Mouse (Mus musculus) kidney, embryonic 16.5 days (tissue): ENCODE measurements around the gene Mtfr1l. TPM values are rescaled to one million over a fixed set of nuclear protein-coding genes. Genes with fewer than 3 reads are reported as not detected.

ENCODE experiments used
- ATAC-seq: fragments of 200-750 bp; cut with Nextera tagmentation; 2 replicates; pipeline ENCODE4 v1.8.0; 2017; ENCODE audit warnings: moderate TSS enrichment; ENCODE audit not compliant: low FRiP score, low TSS enrichment
- H3K27ac ChIP-seq: fragments of 300-500 bp; sonication (generic); 2 replicates; pipeline ENCODE4 v1.5.1; 2014; ENCODE audit warnings: low read length
- H3K27me3 ChIP-seq: fragments of 300-500 bp; sonication (generic); 2 replicates; pipeline ENCODE4 v1.6.1; 2014; ENCODE audit warnings: low read length, control low read depth, mixed read lengths; ENCODE audit not compliant: insufficient read depth
- H3K36me3 ChIP-seq: fragments of 300-500 bp; sonication (generic); 2 replicates; pipeline ENCODE4 v1.6.1; 2014; ENCODE audit warnings: low read length, control low read depth, mixed read lengths; ENCODE audit not compliant: insufficient read depth
- H3K4me1 ChIP-seq: fragments of 300-500 bp; sonication (generic); 2 replicates; pipeline ENCODE4 v1.6.1; 2014; ENCODE audit warnings: low read length, control low read depth, mixed read lengths; ENCODE audit not compliant: insufficient read depth
- H3K4me2 ChIP-seq: fragments of 300-500 bp; sonication (generic); replicated peaks from 2 replicates; pipeline ENCODE4 v1.6.1; 2014; ENCODE audit warnings: low read depth, low read length
- H3K4me3 ChIP-seq: fragments of 300-500 bp; sonication (generic); 2 replicates; pipeline ENCODE4 v1.5.1; 2014; ENCODE audit warnings: mild to moderate bottlenecking, low read length
- H3K9ac ChIP-seq: fragments of 300-500 bp; sonication (generic); replicated peaks from 2 replicates; pipeline ENCODE4 v1.6.1; 2014; ENCODE audit warnings: low read length
- H3K9me3 ChIP-seq: fragments of 300-500 bp; sonication (generic); 2 replicates; pipeline ENCODE4 v1.6.1; 2016; ENCODE audit warnings: low read length, control low read depth
- WGBS: fragments of 180-500 bp; shearing (Covaris S2); extraction: QIAGEN DNeasy Blood & Tissue Kit; methylation state at CpG from one replicate; pipeline ENCODE4 v1.1.7; 2014; 5-methylcytosine and 5-hydroxymethylcytosine counted together
- polyA plus RNA-seq: library from polyadenylated mRNA; unstranded; fragments of >200 nt; fragmentation: Nextera tagmentation; extraction: Ambion mirVana; gene quantifications from 2 replicates; pipeline ENCODE4 v1.2.1, GENCODE M21; 2015

Mtfr1l gene
- 126 and 127 TPM in 2 replicates for polyA plus RNA-seq

- H3K9me3 ChIP-seq, result no peaks in the 10 kb centered on the region
- peak within 1 kb of the TSS; percentile 92 for H3K4me3 ChIP-seq
- H3K27me3 ChIP-seq, result no peaks in the 10 kb centered on the region
- peak within 1 kb of the TSS; percentile 92 for H3K27ac ChIP-seq
- peaks cover 15% of the 10 kb centered on the region for H3K4me1 ChIP-seq
- peak within 1 kb of the TSS; percentile 98 for H3K4me2 ChIP-seq
- WGBS, result under 1% methylated on average over 71 of the region's 71 CpGs
- peaks cover 19% of the 10 kb centered on the region for H3K36me3 ChIP-seq
- peak within 1 kb of the TSS; percentile 88 for H3K9ac ChIP-seq
- ATAC-seq, result peak; percentile 98
Measured at GRCm38 (mm10) chr4:134534932-134535786, at the start of gene Mtfr1l. TSS of gene Mtfr1l (minus strand) at chr4:134535387.

DNA sequence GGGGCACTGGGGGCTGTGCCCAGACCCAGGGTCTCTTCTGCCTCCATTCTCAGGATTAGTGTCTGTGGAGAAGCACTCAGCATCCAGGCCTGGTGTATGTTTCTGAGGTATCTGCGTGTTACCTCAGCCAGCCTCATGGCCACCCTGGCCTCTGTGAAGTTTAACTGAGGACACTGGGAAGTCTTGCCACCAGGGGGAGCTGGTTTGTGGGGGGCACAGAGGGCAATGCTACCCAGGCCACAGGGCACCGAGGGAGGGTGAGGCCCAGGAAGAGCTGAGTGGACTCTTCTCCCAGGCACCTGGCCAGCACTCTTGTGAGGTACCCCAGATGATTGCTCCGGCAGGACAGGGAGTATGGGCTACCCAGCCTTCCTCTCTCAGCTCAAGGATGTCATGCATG lies 48.3 kb upstream of the Mtfr1l start:
- Histone ChIP-seq H3K36me3 (no peaks in the 10 kb centered on the region), H3K9ac (no peak overlapping the region), H3K27me3 (no peaks in the 10 kb centered on the region), H3K4me2 (no peak overlapping the region), H3K4me3 (no peak overlapping the region), H3K27ac (no peak overlapping the region), H3K9me3 (no peaks in the 10 kb centered on the region), H3K4me1 (peaks cover 15% of the 10 kb centered on the region)
- 57% methylated on average over 3 of the region's 3 CpGs for WGBS
- ATAC-seq, result no peak

DNA sequence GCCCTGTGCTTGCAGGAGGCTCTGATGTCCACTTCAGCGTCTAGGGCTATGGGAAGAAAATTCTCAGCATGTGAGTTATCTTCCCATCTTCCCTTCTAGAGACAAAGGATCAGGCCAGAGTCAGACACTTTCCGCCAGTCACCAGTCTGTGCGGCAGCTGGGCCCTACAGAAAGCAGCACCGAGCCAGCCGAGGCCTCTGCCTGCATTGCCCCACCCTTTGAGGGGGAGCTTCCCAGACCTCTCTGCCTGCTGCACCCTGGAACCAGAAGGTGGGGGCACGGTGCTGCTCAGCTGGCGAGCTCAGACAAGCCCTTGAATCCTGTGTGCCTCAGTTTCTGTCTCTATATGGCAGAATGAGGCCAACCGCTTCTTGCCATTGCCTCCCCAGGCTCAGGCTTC lies 46.2 kb upstream of the Mtfr1l start:
- Histone ChIP-seq H3K9ac (no peak overlapping the region), H3K4me1 (peaks cover 15% of the 10 kb centered on the region), H3K27me3 (no peaks in the 10 kb centered on the region), H3K4me2 (no peak overlapping the region), H3K36me3 (no peaks in the 10 kb centered on the region), H3K4me3 (no peak overlapping the region), H3K9me3 (no peaks in the 10 kb centered on the region), H3K27ac (no peak overlapping the region)
- WGBS, result 56% methylated on average over 8 of the region's 8 CpGs
- ATAC-seq, result no peak

- 82% methylated on average over 15 of the region's 15 CpGs for WGBS
Measured at GRCm38 (mm10) chr4:134580351-134581148, 45.4 kb upstream of the Mtfr1l start.

GRCm38 (mm10) chr4:134579620-134580019 lies 44.4 kb upstream of the Mtfr1l start:
- no peak overlapping the region for H3K9ac ChIP-seq
- H3K27me3 ChIP-seq, result no peaks in the 10 kb centered on the region
- peak; percentile 50; the same call in 1 of the 2 replicates for ATAC-seq
- 18% methylated on average over 5 of the region's 5 CpGs for WGBS
- H3K27ac ChIP-seq, result no peak overlapping the region
- no peaks in the 10 kb centered on the region for H3K36me3 ChIP-seq
- peak overlapping the region; percentile 10 for H3K4me2 ChIP-seq
- peaks cover 15% of the 10 kb centered on the region for H3K4me1 ChIP-seq
- H3K4me3 ChIP-seq, result no peak overlapping the region
- H3K9me3 ChIP-seq, result no peaks in the 10 kb centered on the region

More at GRCm38 (mm10) chr4:134580351-134581148, 45.4 kb upstream of the Mtfr1l start:
- Histone ChIP-seq H3K27me3 (no peaks in the 10 kb centered on the region), H3K4me1 (peaks cover 15% of the 10 kb centered on the region), H3K9ac (no peak overlapping the region), H3K4me3 (no peak overlapping the region), H3K4me2 (no peak overlapping the region), H3K27ac (no peak overlapping the region), H3K36me3 (no peaks in the 10 kb centered on the region), H3K9me3 (no peaks in the 10 kb centered on the region)
- ATAC-seq, result no peak

GRCm38 (mm10) chr4:134579212-134579611 lies 44.0 kb upstream of the Mtfr1l start:
- Histone ChIP-seq H3K4me2 (peak overlapping the region; percentile 10), H3K36me3 (no peaks in the 10 kb centered on the region; the same call in 1 of the 2 replicates), H3K9me3 (no peaks in the 10 kb centered on the region), H3K9ac (no peak overlapping the region), H3K27ac (no peak overlapping the region), H3K4me3 (no peak overlapping the region), H3K27me3 (no peaks in the 10 kb centered on the region), H3K4me1 (peaks cover 15% of the 10 kb centered on the region)
- ATAC-seq, result peak; percentile 66
- WGBS, result 9% methylated on average over 11 of the region's 11 CpGs

DNA sequence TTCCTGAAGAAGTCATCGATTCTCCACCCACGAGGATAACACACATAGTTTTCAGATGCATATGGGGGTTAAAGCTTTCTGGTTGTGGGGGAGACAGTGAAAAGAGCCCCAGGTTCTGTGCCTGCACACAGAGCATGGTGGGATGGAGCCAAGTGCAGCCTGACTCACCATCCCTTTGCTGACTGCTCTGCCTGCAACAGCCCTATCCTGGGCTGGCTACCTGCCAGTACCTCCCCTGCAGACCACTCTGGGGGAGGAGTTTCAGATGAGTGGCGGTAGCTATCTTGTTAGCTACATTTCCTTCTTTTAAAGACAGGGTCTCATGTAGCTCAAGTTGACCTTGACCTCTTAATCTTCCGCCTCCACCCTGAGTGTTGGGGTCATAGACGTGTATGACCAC lies 43.2 kb upstream of the Mtfr1l start:
- no peak overlapping the region for H3K4me3 ChIP-seq
- 62% methylated on average over 5 of the region's 5 CpGs for WGBS
- H3K36me3 ChIP-seq, result no peaks in the 10 kb centered on the region; the same call in 1 of the 2 replicates
- H3K27ac ChIP-seq, result no peak overlapping the region
- ATAC-seq, result no peak
- no peak overlapping the region for H3K9ac ChIP-seq
- H3K27me3 ChIP-seq, result no peaks in the 10 kb centered on the region
- H3K4me2 ChIP-seq, result no peak overlapping the region
- H3K4me1 ChIP-seq, result peaks cover 15% of the 10 kb centered on the region
- no peaks in the 10 kb centered on the region for H3K9me3 ChIP-seq

GRCm38 (mm10) chr4:134577281-134577680 lies 42.1 kb upstream of the Mtfr1l start:
- Histone ChIP-seq H3K4me2 (no peak overlapping the region), H3K27ac (no peak overlapping the region), H3K36me3 (no peaks in the 10 kb centered on the region; the same call in 1 of the 2 replicates), H3K9me3 (no peaks in the 10 kb centered on the region), H3K9ac (no peak overlapping the region), H3K27me3 (no peaks in the 10 kb centered on the region), H3K4me3 (no peak overlapping the region), H3K4me1 (peaks cover 15% of the 10 kb centered on the region)
- WGBS, result 78% methylated on average over 2 of the region's 2 CpGs
- no peak for ATAC-seq

DNA sequence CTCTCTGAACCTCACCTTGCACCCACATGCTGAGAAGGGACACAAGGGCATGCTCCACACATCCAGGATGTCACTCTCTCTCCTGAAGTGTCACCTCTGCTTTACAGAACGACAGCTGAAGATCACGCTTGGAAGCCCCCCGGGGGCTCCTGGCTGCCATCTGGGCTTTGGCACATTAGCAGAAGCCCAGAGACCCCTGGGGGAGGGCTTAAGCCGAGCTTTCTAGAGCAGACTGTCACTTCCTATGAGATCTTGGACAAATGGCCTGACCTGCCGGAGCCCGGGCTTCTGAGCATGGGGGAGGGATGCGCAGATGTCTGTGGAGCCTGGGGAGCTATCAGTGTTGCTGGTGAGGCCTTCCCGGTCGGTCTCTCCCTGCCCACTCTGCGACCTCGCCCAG lies 40.3 kb upstream of the Mtfr1l start:
- Histone ChIP-seq H3K36me3 (no peaks in the 10 kb centered on the region; the same call in 1 of the 2 replicates), H3K9ac (no peak overlapping the region), H3K27me3 (no peaks in the 10 kb centered on the region), H3K4me2 (no peak overlapping the region), H3K9me3 (no peaks in the 10 kb centered on the region), H3K27ac (no peak overlapping the region), H3K4me1 (peaks cover 15% of the 10 kb centered on the region), H3K4me3 (no peak overlapping the region)
- WGBS, result 35% methylated on average over 11 of the region's 11 CpGs
- ATAC-seq, result no peak
